Mouse (Mus musculus): ENCODE measurements around the gene Ccdc81.

Gene Ccdc81

DNA sequence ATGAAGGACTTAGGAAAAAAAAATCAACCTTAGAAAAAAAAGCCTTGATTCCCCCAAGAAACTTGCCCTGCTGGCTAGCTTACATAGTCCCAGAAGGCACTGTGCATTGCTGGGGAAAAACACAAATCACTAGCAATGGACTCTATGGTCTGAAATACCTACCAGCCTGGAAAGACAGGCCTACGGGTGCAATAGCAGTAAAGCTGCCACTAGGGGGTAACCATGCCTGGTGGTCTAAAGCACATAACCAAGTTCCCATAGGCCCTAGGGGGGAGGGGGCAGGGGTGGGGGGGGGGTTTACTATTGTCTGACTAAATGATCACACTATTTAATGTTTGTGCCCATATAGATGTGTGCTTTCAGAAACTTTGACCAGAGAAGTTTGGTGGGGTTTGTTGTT is 38.7 kb downstream of the Ccdc81 start:
- DNase-seq (ENCODE audit: low read depth, low spot score) = no peak

DNA sequence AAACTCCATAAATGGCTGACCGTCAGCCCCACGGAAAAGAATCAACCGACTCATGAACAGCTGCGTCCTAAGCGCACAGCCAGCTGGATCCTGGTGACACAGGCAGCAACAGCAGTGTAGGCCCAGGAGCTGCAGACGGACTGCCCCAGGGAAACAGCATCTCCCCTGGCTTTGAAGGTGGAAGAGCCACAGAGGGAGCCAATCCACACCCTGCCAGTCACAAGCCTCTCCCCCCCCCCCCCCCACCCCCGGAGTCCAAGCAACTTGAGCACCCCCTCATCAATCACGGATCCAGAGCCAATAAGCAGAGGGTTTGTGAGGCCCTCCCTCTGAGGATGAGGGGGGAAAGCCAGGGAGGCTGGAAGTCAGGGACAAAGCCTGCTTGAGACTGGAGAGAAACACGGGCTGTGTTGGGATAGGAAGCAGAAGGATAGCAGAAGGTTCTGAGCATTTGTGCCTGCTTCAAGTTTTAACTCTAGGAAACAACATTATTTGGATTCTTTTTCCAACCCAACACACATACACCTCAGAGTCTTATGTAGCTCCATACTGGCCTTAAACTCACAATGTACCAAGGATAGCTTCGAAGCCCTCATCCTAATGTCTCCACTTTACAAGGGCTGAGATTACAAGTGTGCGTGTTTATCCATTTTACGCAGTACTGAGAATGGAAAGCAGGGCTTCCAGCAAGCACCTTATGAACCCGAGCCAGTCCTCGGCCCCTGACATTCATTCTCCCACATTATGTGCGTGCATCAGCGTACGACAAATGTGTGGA is 46.8 kb downstream of the Ccdc81 start:
- no peak for DNase-seq (ENCODE audit: low read depth, low spot score)

DNA sequence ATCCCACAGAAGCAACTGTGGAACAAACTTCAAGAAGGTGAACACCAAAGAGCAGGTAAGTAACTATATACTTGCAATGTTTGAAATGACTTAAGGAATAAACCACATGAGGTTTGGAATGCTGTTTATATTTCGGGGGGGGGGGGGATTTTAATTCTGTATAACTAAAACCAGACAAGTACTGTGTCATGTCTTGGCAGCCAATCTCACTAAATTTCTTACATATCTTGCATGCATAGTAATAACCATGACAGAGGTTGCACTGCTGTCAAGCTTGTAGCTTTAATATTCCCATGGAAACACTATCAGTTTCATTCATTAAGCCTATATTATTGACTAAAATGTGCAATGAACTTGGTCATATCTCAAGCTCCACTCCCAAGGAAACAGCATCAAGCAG is 48.2 kb downstream of the Ccdc81 start:
- DNase-seq (ENCODE audit: low read depth, low spot score) = no peak

- no peak for DNase-seq (ENCODE audit: low read depth, low spot score)
These were observed 50.3 kb downstream of the Ccdc81 start for GRCm38 (mm10) chr7:89853131-89853530.

GRCm38 (mm10) chr7:89852158-89853095 is 51.0 kb downstream of the Ccdc81 start:
- no peak for DNase-seq (ENCODE audit: low read depth, low spot score)

GRCm38 (mm10) chr7:89850510-89850909 is 52.9 kb downstream of the Ccdc81 start:
- no peak for DNase-seq (ENCODE audit: low read depth, low spot score)

- no peak for DNase-seq (ENCODE audit: low read depth, low spot score)
These were observed 57.8 kb downstream of the Ccdc81 start for GRCm38 (mm10) chr7:89845669-89846068.

GRCm38 (mm10) chr7:89843533-89843932 is 59.9 kb downstream of the Ccdc81 start:
- DNase-seq (ENCODE audit: low read depth, low spot score) = no peak

DNA sequence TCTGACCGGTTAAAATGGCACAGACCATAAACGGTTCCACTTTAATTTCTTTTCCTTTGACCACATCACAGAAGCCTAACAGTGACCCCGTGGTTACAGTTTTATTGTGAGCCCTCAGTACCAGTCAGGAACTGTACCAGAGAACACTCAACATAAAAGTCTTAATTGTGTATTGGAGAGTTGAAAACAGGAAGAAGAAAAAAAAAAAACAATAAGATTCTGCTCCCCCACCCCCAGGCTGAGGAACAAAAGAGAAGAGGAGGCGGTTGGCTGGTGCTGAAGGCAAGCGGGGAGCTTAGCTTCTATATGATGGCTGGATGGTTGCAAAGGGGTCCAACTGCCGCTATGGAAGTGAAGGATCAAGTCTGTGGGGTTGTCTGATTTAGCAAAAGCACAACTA is 60.3 kb downstream of the Ccdc81 start:
- DNase-seq (ENCODE audit: low read depth, low spot score) = no peak

DNA sequence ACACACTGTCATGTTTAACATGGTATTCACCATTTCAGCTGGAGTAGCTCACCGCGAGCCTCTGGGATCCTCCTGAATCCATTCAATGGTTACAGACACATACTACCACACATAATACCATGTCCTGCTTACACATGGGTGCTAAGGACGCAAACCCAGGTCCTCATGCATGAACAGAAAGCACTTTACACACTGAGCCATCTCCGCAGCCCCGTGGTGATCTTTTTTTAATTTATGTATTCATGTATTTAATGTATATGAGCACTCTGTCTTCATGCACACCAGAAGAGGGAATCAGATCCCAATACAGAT is 61.1 kb downstream of the Ccdc81 start:
- no peak for DNase-seq (ENCODE audit: low read depth, low spot score)

GRCm38 (mm10) chr7:89841670-89842403 is 61.6 kb downstream of the Ccdc81 start:
- DNase-seq (ENCODE audit: low read depth, low spot score) = peak; percentile 56

DNA sequence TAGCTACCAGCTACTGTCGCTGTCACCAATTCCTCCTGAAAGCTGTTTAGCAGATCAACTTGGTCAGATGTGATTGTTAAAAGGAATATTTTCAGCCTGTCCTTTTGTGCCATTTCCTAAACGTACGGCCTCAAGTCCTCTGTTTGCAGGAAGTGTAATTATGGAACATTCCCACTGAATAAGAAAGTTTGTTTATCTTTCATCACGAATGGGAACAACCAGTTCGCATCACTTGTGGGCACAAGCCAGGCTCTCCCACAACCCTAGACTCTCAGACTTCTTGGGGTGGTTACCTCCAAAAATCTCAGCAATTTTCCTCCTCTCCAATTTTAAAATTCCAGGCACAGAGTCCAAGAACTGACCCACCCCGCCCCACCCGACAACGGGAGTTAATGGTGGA is 63.7 kb downstream of the Ccdc81 start:
- no peak for DNase-seq (ENCODE audit: low read depth, low spot score)

GRCm38 (mm10) chr7:89837841-89838240 is 65.6 kb downstream of the Ccdc81 start:
- no peak for DNase-seq (ENCODE audit: low read depth, low spot score)

DNA sequence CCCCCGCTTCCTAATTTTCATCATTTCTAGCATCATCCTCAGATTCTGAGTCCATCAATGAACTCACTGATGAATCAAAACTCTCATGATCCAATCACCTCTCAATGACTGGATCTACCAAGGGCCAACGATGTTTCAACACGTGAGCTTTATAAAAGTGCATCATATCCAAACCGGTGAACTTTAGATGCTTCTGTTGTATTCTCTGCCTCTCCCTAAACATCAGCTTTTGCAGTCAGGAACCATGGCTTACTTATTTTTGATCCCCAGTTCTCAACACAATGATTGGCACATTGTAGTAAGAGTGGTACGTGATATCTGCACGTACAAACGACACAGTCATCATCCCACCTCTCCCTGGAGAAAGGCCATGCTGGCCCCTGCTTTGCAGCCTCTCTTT is 66.8 kb downstream of the Ccdc81 start:
- DNase-seq (ENCODE audit: low read depth, low spot score) = no peak

DNA sequence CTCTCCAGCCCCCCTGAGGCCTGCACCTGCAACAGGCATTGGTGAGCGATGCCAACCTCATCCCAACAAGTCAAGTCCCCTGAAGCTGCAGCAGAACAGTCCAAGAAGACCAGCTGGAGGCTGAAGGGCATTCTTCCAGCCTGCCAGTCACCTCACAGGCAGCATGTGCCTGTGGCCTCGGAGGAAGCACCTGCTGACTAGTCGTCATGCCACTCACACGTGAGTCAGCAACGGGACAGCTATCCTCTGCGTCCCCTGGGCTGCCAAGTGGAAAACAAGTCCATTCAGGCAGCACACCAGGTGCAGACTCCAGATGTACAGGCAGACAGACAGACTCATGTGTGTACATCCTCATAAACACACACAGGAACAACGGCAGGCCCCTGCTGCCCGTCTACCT is 67.9 kb downstream of the Ccdc81 start:
- DNase-seq (ENCODE audit: low read depth, low spot score) = no peak

- no peak for DNase-seq (ENCODE audit: low read depth, low spot score)
These were observed 69.9 kb downstream of the Ccdc81 start for GRCm38 (mm10) chr7:89833521-89833920.

DNA sequence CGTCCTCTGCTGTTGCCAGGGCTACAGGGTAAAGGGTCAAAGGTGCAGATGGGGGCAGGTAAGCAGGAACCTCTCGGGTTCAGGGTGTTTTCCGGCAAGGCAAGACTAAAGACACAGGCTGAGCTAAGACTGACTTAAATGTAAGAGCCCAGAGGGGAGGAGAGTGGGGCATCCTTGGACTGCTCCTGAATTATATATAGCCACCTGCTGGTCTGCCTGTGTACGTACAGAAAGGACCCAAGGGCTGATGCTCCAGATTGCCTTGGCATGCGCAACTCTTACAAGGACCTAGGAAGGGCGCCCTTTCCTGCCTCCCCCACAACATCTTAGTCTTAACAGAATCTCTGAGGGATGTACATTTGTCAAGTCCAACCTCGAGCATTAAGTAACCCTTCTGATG is 74.2 kb downstream of the Ccdc81 start:
- no peak for DNase-seq (ENCODE audit: low read depth, low spot score)

DNA sequence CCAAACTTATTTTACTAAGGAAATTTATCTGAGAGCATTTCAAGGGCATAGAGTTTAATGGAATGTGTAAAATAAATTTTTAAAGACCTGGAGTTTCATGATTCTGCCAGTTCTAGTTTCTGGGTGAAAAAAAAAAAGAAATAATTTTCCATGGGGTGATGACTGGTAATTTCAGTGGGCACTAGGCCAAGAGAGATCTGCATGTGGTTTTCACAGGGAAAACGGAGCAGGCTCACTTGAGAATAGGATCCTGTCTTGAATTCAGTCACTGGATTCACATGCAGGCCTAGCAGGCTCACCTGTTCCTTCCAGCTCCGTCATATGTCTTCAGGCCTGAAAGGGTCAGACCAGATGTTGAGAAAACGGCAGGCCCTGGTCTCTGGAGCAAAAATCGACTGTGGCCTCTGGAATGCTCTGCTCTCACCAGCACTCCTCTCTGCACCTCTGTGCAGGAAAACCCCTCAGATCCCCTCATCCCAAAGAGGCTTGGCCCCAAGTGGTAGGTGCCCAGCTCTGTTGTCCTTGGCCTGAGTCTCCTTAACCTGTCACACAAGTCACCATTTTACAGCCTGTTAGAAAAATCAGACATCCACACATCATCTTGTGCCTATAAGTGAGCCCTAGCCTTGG is 74.9 kb downstream of the Ccdc81 start:
- DNase-seq (ENCODE audit: low read depth, low spot score) = no peak

Data from retina, adult 2 months (tissue).